Mouse (Mus musculus) small intestine, adult 2 months (tissue): Measurements from ENCODE around the gene Neurl2. TPM values are rescaled to one million over a fixed set of nuclear protein-coding genes. Genes with fewer than 3 reads are reported as not detected.

Experiments
- H3K27ac ChIP-seq: fragments of 200-500 bp; 2 replicates; pipeline ENCODE4 v1.5.1; 2012; ENCODE audit warnings: low read depth, low read length, control low read depth, inconsistent platforms; ENCODE audit not compliant: insufficient read depth
- H3K27me3 ChIP-seq: fragments of 200-500 bp; 2 replicates; pipeline ENCODE4 v1.6.1; 2012; ENCODE audit warnings: mild to moderate bottlenecking, moderate library complexity, low read length, inconsistent platforms; ENCODE audit not compliant: control insufficient read depth, insufficient read depth
- H3K36me3 ChIP-seq: fragments of 200-500 bp; 2 replicates; pipeline ENCODE4 v1.6.1; 2012; ENCODE audit warnings: mild to moderate bottlenecking, low read length, control low read depth, inconsistent platforms; ENCODE audit not compliant: control insufficient read depth, insufficient read depth
- H3K4me1 ChIP-seq: fragments of 200-500 bp; 2 replicates; pipeline ENCODE4 v1.6.1; 2012; ENCODE audit warnings: low read length, inconsistent platforms, mixed read lengths; ENCODE audit not compliant: control insufficient read depth, insufficient read depth, insufficient read length
- H3K4me3 ChIP-seq: fragments of 200-500 bp; 2 replicates; pipeline ENCODE4 v1.5.1; 2012; ENCODE audit warnings: low read depth, mild to moderate bottlenecking, control low read depth, inconsistent platforms, low read length, moderate library complexity
- CTCF ChIP-seq: fragments of 200-500 bp; IDR thresholded peaks from 2 replicates; pipeline ENCODE4 v1.5.1; 2012; ENCODE audit warnings: low read depth, mild to moderate bottlenecking, control low read depth, inconsistent platforms, low read length, moderate library complexity, mixed read lengths; ENCODE audit not compliant: insufficient replicate concordance, insufficient read length; ENCODE audit errors: extremely low read depth
- POLR2A ChIP-seq: fragments of 200-500 bp; IDR thresholded peaks from 2 replicates; pipeline ENCODE4 v1.6.1; 2012; ENCODE audit warnings: low read depth, mild to moderate bottlenecking, control low read depth, inconsistent platforms, low read length, moderate library complexity
- WGBS: fragments of 180-500 bp; shearing (Covaris S2); methylation state at CpG from one replicate; pipeline ENCODE4 v1.1.7; 2018; 5-methylcytosine and 5-hydroxymethylcytosine counted together
- polyA plus RNA-seq: library from polyadenylated mRNA; depleted of rRNA; stranded (reverse); fragments of >200 nt; gene quantifications from 2 replicates; pipeline ENCODE4 v1.2.3, GENCODE M21; 2012; rRNA removed

The Neurl2 gene
- polyA plus RNA-seq, 1 experiment, result 3.1 TPM

GRCm38 (mm10) chr2:164784869-164785420 lies 48.3 kb downstream of the Neurl2 start:
- peaks cover 5% of the 10 kb centered on the region for H3K36me3 ChIP-seq
- TF ChIP-seq POLR2A, result no peak
- no peak for TF ChIP-seq CTCF
- no peaks in the 10 kb centered on the region for H3K27me3 ChIP-seq
- H3K4me1 ChIP-seq, result peaks cover 7% of the 10 kb centered on the region; the same call in 1 of the 2 replicates
- peak overlapping the region; percentile 84 for H3K4me3 ChIP-seq
- WGBS, result 2% methylated on average over 7 of the region's 7 CpGs
- peak overlapping the region; percentile 76 for H3K27ac ChIP-seq

DNA sequence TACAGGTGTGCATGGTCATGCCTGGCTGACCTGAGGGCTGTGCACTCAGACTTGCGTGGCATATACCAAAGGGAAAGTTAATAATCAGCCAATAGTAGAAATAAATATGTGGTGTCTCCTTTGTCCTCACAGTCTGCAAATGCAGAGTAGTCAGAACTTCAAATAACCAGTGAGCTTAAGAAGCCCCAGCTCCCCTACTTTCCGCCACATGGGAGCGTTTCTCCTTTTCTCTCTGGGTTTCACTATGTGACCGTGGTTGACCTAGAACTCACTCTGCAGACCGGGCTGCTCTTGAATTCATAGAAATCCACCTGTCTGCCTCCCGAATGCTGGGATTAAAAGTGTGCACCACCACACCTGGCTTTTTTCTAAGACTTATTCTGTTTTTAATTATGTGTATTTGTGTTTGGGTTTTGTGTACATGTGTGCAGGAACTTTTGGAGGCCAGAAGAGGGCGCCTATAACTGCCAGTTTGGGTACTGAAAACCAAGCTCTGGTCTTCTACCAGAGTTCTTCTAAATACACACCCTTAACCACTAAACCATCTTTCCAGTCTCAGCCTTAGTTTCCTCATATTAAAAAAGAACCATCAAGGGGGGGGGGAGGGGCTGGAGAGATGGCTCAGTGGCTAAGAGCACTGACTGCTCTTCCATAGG lies 49.2 kb downstream of the Neurl2 start:
- Histone ChIP-seq H3K27me3 (no peaks in the 10 kb centered on the region), H3K27ac (no peak overlapping the region), H3K4me1 (peaks cover 7% of the 10 kb centered on the region; the same call in 1 of the 2 replicates), H3K36me3 (peaks cover 2% of the 10 kb centered on the region; the same call in 1 of the 2 replicates), H3K4me3 (no peak overlapping the region)
- 76% methylated on average over 7 of the region's 7 CpGs for WGBS
- TF ChIP-seq CTCF (no peak), POLR2A (no peak)

- TF ChIP-seq CTCF (no peak), POLR2A (no peak)
- WGBS, result 73% methylated on average over 4 of the region's 4 CpGs
- Histone ChIP-seq H3K27ac (no peak overlapping the region), H3K36me3 (no peaks in the 10 kb centered on the region), H3K4me1 (peaks cover 7% of the 10 kb centered on the region; the same call in 1 of the 2 replicates), H3K4me3 (no peak overlapping the region), H3K27me3 (no peaks in the 10 kb centered on the region)
These were observed 51.4 kb downstream of the Neurl2 start for GRCm38 (mm10) chr2:164781876-164782275.

Other genes starting within 250 kb of the Neurl2 start
- not detected in 2 replicates for gene Wfdc6a, start 248.0 kb downstream of the Neurl2 start, polyA plus RNA-seq
- gene Eppin, start 239.9 kb downstream of the Neurl2 start, polyA plus RNA-seq, result not detected in 2 replicates
- gene Wfdc6b, start 219.9 kb downstream of the Neurl2 start, polyA plus RNA-seq, result not detected in 2 replicates
- gene Wfdc8, start 219.8 kb downstream of the Neurl2 start, polyA plus RNA-seq, result 0.05 TPM in 1 of 2 replicates, not detected in the other
- gene Wfdc16, start 194.7 kb downstream of the Neurl2 start, polyA plus RNA-seq, result not detected in 2 replicates
- gene Wfdc10, start 177.4 kb downstream of the Neurl2 start, polyA plus RNA-seq, result 1.8 TPM in 1 of 2 replicates, not detected in the other
- gene Wfdc9, start 176.9 kb downstream of the Neurl2 start, polyA plus RNA-seq, result not detected in 2 replicates
- gene Wfdc11, start 159.4 kb downstream of the Neurl2 start, polyA plus RNA-seq, result not detected in 2 replicates
- gene Wfdc13, start 148.3 kb downstream of the Neurl2 start, polyA plus RNA-seq, result not detected in 2 replicates
- gene Spint4, start 135.0 kb downstream of the Neurl2 start, polyA plus RNA-seq, result not detected in 2 replicates
- not detected in 2 replicates for gene Spint5, start 118.2 kb downstream of the Neurl2 start, polyA plus RNA-seq
- gene Wfdc3, start 87.5 kb downstream of the Neurl2 start, polyA plus RNA-seq, result 0.06 and 0.75 TPM in 2 replicates
- 20.9 and 37.8 TPM in 2 replicates for gene Dnttip1, start 87.5 kb downstream of the Neurl2 start, polyA plus RNA-seq
- gene Ube2c, start 63.6 kb downstream of the Neurl2 start, polyA plus RNA-seq, result 39.1 and 91.2 TPM in 2 replicates
- not detected in 2 replicates for gene Tnnc2, start 53.5 kb downstream of the Neurl2 start, polyA plus RNA-seq
- gene Snx21, start 47.6 kb downstream of the Neurl2 start, polyA plus RNA-seq, result 9.7 and 19.2 TPM in 2 replicates
- 76.9 and 102 TPM in 2 replicates for gene Acot8, start 28.6 kb downstream of the Neurl2 start, polyA plus RNA-seq
- gene Zswim3, start 28.4 kb downstream of the Neurl2 start, polyA plus RNA-seq, result 1.7 and 2.6 TPM in 2 replicates
- gene Zswim1, start 10.8 kb downstream of the Neurl2 start, polyA plus RNA-seq, result 4.8 and 8.1 TPM in 2 replicates
- gene Spata25, start 4.9 kb downstream of the Neurl2 start, polyA plus RNA-seq, result not detected in 2 replicates
- gene Ctsa, start 583 bp downstream of the Neurl2 start, polyA plus RNA-seq, result 156 and 235 TPM in 2 replicates
- gene Pltp, start 24.3 kb upstream of the Neurl2 start, polyA plus RNA-seq, result 20.9 and 34.2 TPM in 2 replicates
- 22.8 and 30.3 TPM in 2 replicates for gene Pcif1, start 45.8 kb upstream of the Neurl2 start, polyA plus RNA-seq
- gene Zfp335, start 78.3 kb upstream of the Neurl2 start, polyA plus RNA-seq, result 19.1 and 34.1 TPM in 2 replicates
- 11.1 and 12.1 TPM in 2 replicates for gene Mmp9, start 107.3 kb upstream of the Neurl2 start, polyA plus RNA-seq
- gene Slc12a5, start 127.3 kb upstream of the Neurl2 start, polyA plus RNA-seq, result 0.57 and 0.60 TPM in 2 replicates
- gene Ncoa5, start 201.4 kb upstream of the Neurl2 start, polyA plus RNA-seq, result 8.6 and 16.5 TPM in 2 replicates
- gene Cd40, start 222.2 kb upstream of the Neurl2 start, polyA plus RNA-seq, result 4.7 and 6.4 TPM in 2 replicates